Mouse (Mus musculus): ENCODE data around the gene Gltp.

Gene Gltp

DNA sequence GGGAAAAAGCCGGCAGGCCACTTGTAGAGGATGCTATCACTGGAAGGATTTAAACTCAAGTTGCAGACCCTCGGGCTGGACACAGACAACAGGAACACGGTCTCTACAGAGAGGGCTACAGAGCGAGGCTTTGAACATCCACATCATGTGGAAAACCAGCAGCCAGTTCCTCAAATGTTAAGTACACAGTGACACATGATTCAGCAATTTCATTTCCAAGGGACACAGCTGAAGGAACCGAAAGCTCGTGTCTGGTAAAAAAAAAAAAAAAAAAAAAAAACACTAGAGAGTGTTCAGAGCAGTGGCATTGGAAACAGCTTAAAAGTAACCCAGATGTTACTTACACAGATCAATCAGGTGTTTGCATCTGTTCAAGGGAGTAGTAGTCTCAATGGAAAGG, 29.8 kb downstream of the Gltp start:
- no peak for DNase-seq (ENCODE audit: low spot score in 2 of 2)

DNA sequence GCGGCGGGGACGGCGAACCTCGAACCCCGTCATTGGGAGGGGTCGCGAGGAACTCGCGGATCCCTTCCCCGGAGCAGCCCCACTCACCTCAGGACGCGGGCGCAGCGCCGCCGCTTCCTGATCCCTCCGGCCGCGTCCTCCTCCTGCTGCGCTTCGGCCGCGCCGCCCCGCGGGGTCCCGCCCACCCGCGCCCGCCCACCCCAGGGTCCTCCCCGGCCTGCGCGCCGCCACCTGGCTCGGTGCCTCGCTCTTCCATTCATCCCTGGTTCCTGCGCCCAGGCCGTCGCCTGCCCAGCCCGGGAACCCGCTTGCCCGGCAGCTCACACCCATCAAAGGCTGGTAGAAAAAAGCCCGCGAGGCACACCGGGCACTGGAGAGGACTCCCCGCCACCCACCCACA, 32.5 kb downstream of the Gltp start, which contains the start of gene Trpv4:
Trpv4 (minus strand) TSS at position 167 of the 400 bp plus-strand sequence.
- DNase-seq (ENCODE audit: low spot score in 2 of 2): no peak

- DNase-seq (ENCODE audit: low spot score in 2 of 2): no peak
Measured at GRCm38 (mm10) chr5:114657426-114657825, 33.4 kb downstream of the Gltp start.

GRCm38 (mm10) chr5:114656305-114656704, 34.5 kb downstream of the Gltp start:
- no peak for DNase-seq (ENCODE audit: low spot score in 2 of 2)

- no peak for DNase-seq (ENCODE audit: low spot score in 2 of 2)
Measured at GRCm38 (mm10) chr5:114655721-114656120, 35.1 kb downstream of the Gltp start.

DNA sequence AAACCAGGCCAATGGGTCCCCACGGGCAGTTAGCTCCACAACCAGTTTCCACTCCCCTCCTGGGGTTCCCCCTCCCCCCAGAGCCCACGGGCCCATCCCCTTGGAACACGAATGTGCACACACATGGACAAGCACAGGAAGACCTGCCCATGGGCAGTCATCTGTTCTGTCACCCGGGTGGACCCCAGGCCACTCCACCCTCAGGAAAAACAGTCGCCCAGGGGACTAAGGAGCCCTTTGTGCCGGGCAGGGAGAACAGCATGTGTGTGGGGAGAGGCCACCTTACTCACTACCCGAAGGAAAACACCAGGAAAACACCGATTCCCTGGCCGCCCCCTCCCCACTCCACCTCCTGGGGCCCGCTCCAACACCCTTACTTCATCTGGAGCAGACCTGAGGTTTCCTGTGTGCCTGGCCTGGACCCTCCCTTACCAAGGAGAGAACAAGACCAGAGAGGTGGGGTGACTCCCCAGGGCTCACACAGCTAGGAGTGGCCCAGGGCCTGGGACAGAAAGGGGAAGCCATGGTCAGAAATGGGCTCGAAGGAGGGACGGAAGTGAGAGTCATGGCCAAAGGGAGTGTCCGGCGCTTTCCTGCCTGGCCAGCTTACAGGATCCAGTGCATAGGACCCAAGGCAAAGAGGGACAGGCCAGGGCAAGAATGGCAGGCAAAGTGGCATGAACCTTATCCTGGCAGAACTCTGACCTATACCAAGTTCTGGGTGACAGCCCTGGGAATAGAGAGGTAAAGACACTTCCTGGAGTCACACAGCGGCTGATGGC, 36.9 kb downstream of the Gltp start:
- DNase-seq (ENCODE audit: low spot score in 2 of 2): no peak

GRCm38 (mm10) chr5:114651449-114651848, 39.3 kb downstream of the Gltp start:
- no peak for DNase-seq (ENCODE audit: low spot score in 2 of 2)

DNA sequence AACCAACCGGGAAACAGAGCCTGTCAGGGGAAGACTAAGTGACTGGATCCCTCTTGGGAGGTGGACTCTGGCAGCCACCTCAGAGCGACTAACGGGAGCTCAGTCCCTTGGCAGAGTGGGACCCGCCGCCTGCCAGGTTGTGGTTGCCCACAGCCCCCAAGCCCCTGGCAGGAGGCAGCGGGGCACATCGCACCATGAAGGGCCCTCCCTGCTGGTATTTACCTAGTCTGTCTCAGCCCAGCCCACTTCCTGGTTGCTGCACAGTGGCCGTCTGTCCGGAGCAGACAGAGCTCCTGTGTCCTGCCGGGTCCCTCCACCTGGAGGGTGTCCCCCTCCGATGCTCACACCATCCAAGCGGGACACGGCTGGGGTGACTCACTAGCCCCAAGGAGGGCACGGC, 39.8 kb downstream of the Gltp start:
- no peak for DNase-seq (ENCODE audit: low spot score in 2 of 2)

DNA sequence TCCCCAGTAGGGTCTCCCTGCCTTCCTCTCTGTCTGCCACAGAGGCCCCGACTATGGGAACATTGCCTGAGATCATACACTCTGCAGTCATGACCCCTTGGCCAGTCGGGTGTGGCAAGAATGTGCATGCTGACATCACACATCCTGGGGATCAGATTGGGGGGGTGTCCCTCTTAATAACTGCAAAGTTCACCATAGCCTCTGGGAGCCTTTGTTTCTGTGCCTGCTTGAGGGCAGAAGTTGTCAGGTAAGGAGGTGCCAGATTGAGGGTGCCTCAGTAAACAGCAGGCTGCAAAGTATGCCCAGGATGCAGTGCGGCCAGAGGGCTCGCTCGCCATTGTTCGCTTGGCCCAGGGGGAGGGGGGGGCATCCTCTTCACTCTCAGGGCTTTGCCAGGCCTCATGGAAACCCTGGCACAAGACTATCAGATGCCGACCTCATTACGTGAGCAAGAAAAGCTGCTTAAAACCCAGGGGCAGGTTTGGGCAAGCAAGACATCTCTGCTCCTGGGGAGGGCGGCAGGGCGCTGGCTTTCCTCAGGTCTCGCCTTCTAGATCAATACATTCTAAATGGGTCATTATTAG, 42.0 kb downstream of the Gltp start:
- DNase-seq (ENCODE audit: low spot score in 2 of 2): no peak

DNA sequence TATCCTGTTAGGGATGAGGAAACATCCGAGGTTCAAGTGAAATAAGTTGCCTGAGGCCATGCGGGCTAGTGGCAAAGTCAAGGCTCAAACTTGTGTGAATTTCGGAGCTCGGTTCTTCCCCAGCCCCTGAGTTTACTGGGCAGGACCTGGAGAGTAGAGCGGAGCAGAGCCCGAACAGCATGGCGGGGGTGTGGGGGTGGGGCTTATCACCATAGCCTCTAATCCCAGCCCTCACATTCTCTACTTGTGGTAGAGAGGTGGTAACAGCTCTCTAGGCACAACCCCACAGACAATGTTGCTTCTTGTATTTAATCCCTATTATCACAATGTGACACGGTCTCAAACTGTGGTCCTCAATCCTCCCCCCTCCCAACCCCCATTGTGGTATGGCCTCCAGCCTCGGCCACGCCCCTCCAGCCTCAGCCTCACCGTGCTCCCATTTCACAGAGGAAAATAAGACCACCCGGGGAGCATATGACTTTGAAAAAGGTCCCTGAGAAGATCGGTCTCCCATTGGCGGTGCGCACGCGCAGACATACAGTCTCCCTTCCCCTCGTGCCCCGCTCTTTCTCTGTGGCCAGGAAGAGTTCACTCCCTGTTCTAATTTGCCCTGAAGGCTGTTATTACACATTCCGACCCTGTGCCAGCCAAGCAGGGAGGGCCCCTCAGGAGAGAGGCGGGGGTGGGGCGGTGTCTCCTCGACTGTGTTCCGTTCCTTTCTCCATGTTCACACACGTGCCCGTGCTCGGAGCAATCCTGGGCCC, 43.4 kb downstream of the Gltp start:
- DNase-seq (ENCODE audit: low spot score in 2 of 2): no peak

DNA sequence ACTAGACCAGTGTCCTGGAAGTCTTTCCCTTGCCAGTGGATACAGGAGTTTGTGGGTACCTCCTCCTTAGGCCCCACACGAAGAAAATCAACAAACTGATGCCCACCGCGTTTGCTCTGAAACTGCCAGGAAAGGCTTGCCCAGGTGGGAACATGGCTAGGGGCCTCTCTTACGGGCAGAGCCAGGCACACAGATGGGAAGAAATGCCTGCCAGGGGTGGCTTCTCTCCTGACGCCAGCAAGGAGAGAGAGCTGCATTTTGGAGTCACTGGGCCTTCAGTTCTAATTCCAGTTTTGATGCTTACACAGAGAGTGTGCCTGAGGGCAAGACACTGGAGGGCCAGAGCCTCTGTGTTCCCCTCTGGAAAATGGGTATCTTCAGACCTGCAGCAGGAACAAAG, 44.9 kb downstream of the Gltp start:
- no peak for DNase-seq (ENCODE audit: low spot score in 2 of 2)

- DNase-seq (ENCODE audit: low spot score in 2 of 2): no peak
Measured at GRCm38 (mm10) chr5:114644918-114645317, 45.9 kb downstream of the Gltp start.

GRCm38 (mm10) chr5:114640809-114641208, 50.0 kb downstream of the Gltp start:
- DNase-seq (ENCODE audit: low spot score in 2 of 2): no peak

DNA sequence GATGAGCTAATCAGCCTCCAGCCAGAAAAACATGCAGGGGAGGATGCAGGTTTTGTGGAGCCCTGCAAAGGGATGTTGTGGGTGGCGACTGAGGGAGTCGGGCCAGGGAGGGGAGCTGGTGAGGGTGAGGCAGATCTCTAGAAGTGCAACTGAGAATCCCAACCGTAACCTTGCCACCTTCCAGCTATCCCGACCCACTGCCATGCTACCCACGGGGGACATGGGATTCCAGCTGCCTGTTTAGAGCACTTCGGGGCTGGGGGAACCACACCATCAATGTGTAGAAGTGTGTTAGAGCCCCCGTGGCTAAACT, 51.2 kb downstream of the Gltp start:
- DNase-seq (ENCODE audit: low spot score in 2 of 2): no peak

DNA sequence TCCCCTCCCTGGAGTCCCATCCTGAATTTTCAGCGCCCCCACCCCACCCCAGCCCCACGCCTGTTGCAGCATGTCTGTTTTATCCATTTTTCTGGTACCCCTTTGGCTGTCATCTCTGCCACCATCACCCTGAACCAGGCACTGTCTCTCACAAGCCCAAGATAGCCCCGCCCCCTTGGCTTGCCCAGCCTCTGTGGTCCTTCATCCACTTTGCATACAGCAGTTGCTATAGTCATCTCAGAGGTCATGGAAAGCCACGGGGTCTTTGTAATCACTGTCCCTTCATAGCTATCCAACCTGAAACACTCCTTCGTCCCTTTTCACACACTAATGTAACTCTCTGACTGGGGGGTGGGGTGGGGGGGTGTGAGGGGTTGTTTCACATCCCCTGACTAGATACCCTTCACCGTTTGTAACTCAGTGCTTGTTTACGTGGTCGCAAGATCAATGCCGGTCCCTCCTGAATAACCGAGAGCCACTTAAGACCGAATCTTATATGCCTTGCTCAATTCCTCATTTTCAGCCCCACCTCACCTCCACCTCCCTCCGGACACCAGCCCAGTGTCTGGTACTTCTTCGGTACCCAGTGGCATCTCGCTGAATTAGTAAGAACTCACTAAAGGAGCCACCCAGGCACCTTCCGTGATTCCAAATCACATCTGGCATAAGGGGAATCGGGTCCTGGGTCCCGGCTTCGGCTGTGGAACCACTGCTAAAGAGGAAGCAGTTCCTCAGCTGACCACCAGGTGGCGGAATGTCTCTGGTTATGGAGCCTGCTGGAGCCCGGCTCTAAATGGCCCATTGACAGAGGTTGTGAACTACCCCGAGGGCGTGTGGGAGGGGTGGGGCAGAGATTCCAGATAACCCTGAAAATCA, 51.8 kb downstream of the Gltp start:
- peak; percentile 66 to 71 for DNase-seq (ENCODE audit: low spot score in 2 of 2)

- DNase-seq (ENCODE audit: low spot score in 2 of 2): no peak
Measured at GRCm38 (mm10) chr5:114636091-114636490, 54.7 kb downstream of the Gltp start.

GRCm38 (mm10) chr5:114631336-114631735, 59.4 kb downstream of the Gltp start:
- no peak for DNase-seq (ENCODE audit: low spot score in 2 of 2)

- DNase-seq (ENCODE audit: low spot score in 2 of 2): no peak
Measured at GRCm38 (mm10) chr5:114625590-114625989, 65.2 kb downstream of the Gltp start.

DNA sequence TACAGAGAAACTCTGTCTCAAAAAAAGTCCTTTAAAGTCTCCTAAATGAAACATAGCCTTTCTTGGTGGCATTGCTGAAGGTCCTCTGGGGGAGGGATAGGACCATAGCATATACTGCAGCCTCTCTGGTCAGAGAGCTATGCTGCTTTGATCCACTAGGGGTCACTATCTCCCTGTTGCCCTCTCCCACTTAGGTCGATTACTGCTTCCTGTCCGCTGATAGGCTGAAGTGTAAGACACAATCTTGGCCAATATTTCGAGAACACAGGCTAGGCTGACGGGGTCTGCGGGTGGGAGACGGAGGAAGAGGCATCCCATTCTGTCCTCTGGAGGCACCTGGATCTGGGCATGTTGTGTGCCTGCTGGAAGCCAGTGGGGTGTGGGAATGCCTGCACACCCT, 70.5 kb downstream of the Gltp start:
- DNase-seq (ENCODE audit: low spot score in 2 of 2): no peak
